Mouse (Mus musculus): Measurements from ENCODE around the gene Catsperg1.
"Not testable (repeated sequence)": the region's sequence is repeated elsewhere in the genome, so short reads cannot be mapped to it uniquely, and the experiment has no call there.

GRCm38 (mm10) chr7:29237596-29237995, 23.8 kb upstream of the Catsperg1 start:
- not testable (repeated sequence) for TF ChIP-seq CTCF, POLR2A (IDR thresholded peaks at IDR 0.05; ENCODE audit: insufficient read depth, low read depth, low read length)
